Mouse (Mus musculus): ENCODE data around the gene Mpz.

GRCm38 (mm10) chr1:171193911-171194830 is 43.7 kb downstream of the Mpz start:
- TF ChIP-seq CTCF (IDR thresholded peaks at IDR 0.05; ENCODE audit: low read depth, low read length), result no peak
- no peak for TF ChIP-seq POLR2A (IDR thresholded peaks at IDR 0.05; ENCODE audit: extremely low read depth, insufficient read depth, low read length)

Measured in liver, adult 2 months (tissue).